Mouse (Mus musculus) ES-E14 (cell line): ENCODE measurements around the gene Ss18l1.

Experiments used
- MAFK ChIP-seq: IDR thresholded peaks from 2 replicates; pipeline ENCODE4 v1.6.1; 2014; ENCODE audit warnings: mild to moderate bottlenecking, low read depth, low read length, inconsistent platforms; ENCODE audit not compliant: insufficient read depth
- ZNF384 ChIP-seq: IDR thresholded peaks from 2 replicates; pipeline ENCODE4 v1.6.1; 2012; ENCODE audit warnings: low read depth, low read length, inconsistent platforms

DNA sequence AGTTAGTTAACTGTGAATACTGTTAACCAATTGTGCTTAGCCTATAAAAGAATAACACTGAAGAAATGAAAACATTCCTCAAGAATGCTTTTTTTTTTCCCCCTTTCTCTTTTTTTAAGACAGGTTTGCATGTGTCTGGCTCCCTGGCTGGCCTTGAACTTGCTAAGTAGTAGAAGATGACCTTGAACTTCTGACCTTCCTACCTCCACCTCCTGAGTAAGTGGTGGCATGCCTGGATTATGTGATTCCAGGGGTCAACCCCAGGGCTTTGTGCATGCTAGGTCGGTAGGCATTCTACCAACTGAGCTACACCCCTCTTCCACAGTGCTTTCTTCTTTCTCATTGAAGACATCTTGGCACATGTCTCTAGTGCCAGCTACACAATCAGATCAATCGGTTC, 29.4 kb downstream of the Ss18l1 start:
- TF ChIP-seq ZNF384, result no peak
- no peak for TF ChIP-seq MAFK
